Mouse (Mus musculus): ENCODE data around the gene Aldh1a1. TPM values are rescaled to one million over a fixed set of nuclear protein-coding genes. Genes with fewer than 3 reads are reported as not detected.

Gene Aldh1a1
- total and polyA plus RNA-seq, 3 experiments: 0.21 to 1.1 (median 0.99) TPM

DNA sequence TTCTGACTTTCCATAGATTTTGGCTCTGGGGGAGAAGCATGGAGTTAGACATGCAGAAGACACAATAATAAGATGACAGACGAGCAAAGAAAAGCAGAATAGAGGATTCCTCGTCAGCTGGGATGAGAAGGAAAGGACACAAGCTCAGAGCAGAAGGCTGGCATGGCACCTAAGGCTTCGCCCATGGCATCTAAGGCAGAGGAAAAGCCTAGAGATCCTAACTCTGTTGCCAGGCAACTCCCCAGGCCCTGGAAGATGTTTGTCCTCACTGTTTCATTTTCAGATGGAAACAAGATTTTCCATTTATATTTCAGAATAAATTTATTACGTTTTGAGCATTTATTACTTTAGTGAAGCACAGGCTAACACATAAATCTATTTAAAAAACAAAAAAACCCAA is 48.5 kb downstream of the Aldh1a1 start:
- H3K36me3 ChIP-seq (replicated peaks in 1 of 2; ENCODE audit: control insufficient read depth in 1 of 2, insufficient read depth in 1 of 2, low read length in 1 of 2): no peaks in the 10 kb centered on the region
- H3K79me2 ChIP-seq (replicated peaks; ENCODE audit: control insufficient read depth, extremely low read depth, insufficient read depth, poor library complexity, severe bottlenecking): no peaks in the 10 kb centered on the region
- no peaks in the 10 kb centered on the region for H3K9me3 ChIP-seq (replicated peaks; ENCODE audit: low read length)
- TF ChIP-seq RAD21 (IDR thresholded peaks at IDR 0.05; ENCODE audit: low read depth, low read length): no peak
- TF ChIP-seq ZMIZ1 (IDR thresholded peaks at IDR 0.05; ENCODE audit: low read depth, low read length): no peak
- TF ChIP-seq JUND (conservative IDR thresholded peaks at IDR 0.05; ENCODE audit: low read depth, low read length): no peak
- no peak for TF ChIP-seq PAX5 (IDR thresholded peaks at IDR 0.05; ENCODE audit: low read length)
- TF ChIP-seq MEF2A (IDR thresholded peaks at IDR 0.05; ENCODE audit: borderline replicate concordance, low read depth, low read length): no peak
- no peak for TF ChIP-seq BHLHE40 (IDR thresholded peaks at IDR 0.05; ENCODE audit: low read depth, low read length)
- no peak for DNase-seq (ENCODE audit: extremely low read depth)
- peaks cover 2 to 7% of the 10 kb centered on the region in 2 experiments; a peak in 3 of 4 replicates for H3K4me1 ChIP-seq (ENCODE audit: control insufficient read depth in 1 of 2, insufficient read depth in 2 of 2)
- in situ Hi-C loops (cut with MboI; ENCODE audit: low pct_ligation_motif_present, low pct_unique_long_range_greater_than_20kb, low sequenced_read_pairs) (no loop called here), dilution Hi-C loops (cut with MboI; ENCODE audit: extremely low pct_ligation_motif_present, extremely low pct_unique_long_range_greater_than_20kb, low sequenced_read_pairs) (no loop called here)
- no peak overlapping the region for H3K4me3 ChIP-seq (replicated peaks in 1 of 3; ENCODE audit: low read depth in 2 of 3, low read length in 2 of 3, poor library complexity in 1 of 3)
- no peak overlapping the region for H3K4me2 ChIP-seq (ENCODE audit: insufficient read depth, low read depth, poor library complexity, severe bottlenecking)
- H3K27ac ChIP-seq (ENCODE audit: insufficient read depth, low read depth): no peak overlapping the region
- H3K9ac ChIP-seq (ENCODE audit: insufficient read depth, low read depth): no peak overlapping the region
- H3K27me3 ChIP-seq (replicated peaks): no peaks in the 10 kb centered on the region

DNA sequence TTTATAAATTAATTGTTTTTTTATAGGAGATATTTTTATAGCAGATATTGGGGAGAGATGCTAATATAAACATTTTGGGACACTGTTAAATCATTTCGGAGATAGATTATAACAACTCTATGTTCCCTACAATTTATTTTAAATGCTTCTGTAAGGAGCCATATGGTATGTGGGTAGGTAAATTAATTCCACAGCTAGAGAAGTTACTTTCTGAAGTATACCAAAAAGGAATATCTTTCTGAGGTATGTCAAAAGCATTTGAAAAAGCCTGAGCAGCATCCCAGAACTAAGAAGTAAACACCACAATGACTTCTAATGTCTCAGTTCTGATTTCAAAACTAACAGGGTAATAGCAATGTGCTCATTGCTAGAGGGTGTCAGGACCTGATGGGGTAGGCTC is 49.4 kb downstream of the Aldh1a1 start:
- no peaks in the 10 kb centered on the region for H3K9me3 ChIP-seq (replicated peaks; ENCODE audit: low read length)
- no peaks in the 10 kb centered on the region for H3K4me1 ChIP-seq (ENCODE audit: control insufficient read depth in 1 of 2, insufficient read depth in 2 of 2)
- no peak for DNase-seq (ENCODE audit: extremely low read depth)
- in situ Hi-C loops (cut with MboI; ENCODE audit: low pct_ligation_motif_present, low pct_unique_long_range_greater_than_20kb, low sequenced_read_pairs): no loop called here
- H3K79me2 ChIP-seq (replicated peaks; ENCODE audit: control insufficient read depth, extremely low read depth, insufficient read depth, poor library complexity, severe bottlenecking): no peaks in the 10 kb centered on the region
- TF ChIP-seq ZMIZ1 (IDR thresholded peaks at IDR 0.05; ENCODE audit: low read depth, low read length): no peak
- TF ChIP-seq CHD2 (IDR thresholded peaks at IDR 0.05; ENCODE audit: low read length): no peak
- no peak for TF ChIP-seq TBP (conservative IDR thresholded peaks at IDR 0.05; ENCODE audit: low read depth, low read length)
- no peak for TF ChIP-seq ZKSCAN1 (IDR thresholded peaks at IDR 0.05; ENCODE audit: borderline replicate concordance, low read depth, low read length)
- TF ChIP-seq UBTF (IDR thresholded peaks at IDR 0.05; ENCODE audit: low read depth, low read length): no peak
- TF ChIP-seq USF2 (conservative IDR thresholded peaks at IDR 0.05; ENCODE audit: low read depth, low read length): no peak
- H3K27ac ChIP-seq (ENCODE audit: insufficient read depth, low read depth): no peak overlapping the region
- H3K4me3 ChIP-seq (replicated peaks in 1 of 3; ENCODE audit: low read depth in 2 of 3, low read length in 2 of 3, poor library complexity in 1 of 3): no peak overlapping the region
- H3K27me3 ChIP-seq (replicated peaks): no peaks in the 10 kb centered on the region
- H3K9ac ChIP-seq (ENCODE audit: insufficient read depth, low read depth): no peak overlapping the region
- no peaks in the 10 kb centered on the region for H3K36me3 ChIP-seq (replicated peaks in 1 of 2; ENCODE audit: control insufficient read depth in 1 of 2, insufficient read depth in 1 of 2, low read length in 1 of 2)
- no peak overlapping the region for H3K4me2 ChIP-seq (ENCODE audit: insufficient read depth, low read depth, poor library complexity, severe bottlenecking)
- dilution Hi-C loops (cut with MboI; ENCODE audit: extremely low pct_ligation_motif_present, extremely low pct_unique_long_range_greater_than_20kb, low sequenced_read_pairs): no loop called here

DNA sequence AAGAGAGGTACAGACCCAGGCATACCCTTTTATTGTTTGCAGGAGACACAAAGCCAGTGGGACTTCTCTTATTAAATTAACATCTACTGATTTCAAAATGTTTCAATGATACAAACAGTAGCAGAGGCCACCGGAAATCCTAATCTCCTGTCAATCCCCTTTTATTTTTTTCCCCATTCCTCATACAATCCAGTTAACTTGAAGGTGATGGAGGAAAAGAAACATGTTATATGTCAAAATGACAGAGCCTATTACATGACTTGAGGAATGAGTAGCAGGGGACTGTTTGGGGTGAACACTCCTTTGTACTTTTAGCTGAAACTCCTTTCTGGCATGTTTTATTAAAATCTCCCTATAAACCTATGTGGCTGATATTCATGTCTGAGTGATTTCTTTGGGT is 51.3 kb downstream of the Aldh1a1 start:
- no peaks in the 10 kb centered on the region for H3K9me3 ChIP-seq (replicated peaks; ENCODE audit: low read length)
- H3K27me3 ChIP-seq (replicated peaks): no peaks in the 10 kb centered on the region
- H3K27ac ChIP-seq (ENCODE audit: insufficient read depth, low read depth): no peak overlapping the region
- no peak overlapping the region for H3K4me3 ChIP-seq (replicated peaks in 1 of 3; ENCODE audit: low read depth in 2 of 3, low read length in 2 of 3, poor library complexity in 1 of 3)
- TF ChIP-seq MAZ (IDR thresholded peaks at IDR 0.05; ENCODE audit: low read depth, low read length): no peak
- H3K4me1 ChIP-seq (ENCODE audit: control insufficient read depth in 1 of 2, insufficient read depth in 2 of 2): no peaks in the 10 kb centered on the region
- no peaks in the 10 kb centered on the region for H3K79me2 ChIP-seq (replicated peaks; ENCODE audit: control insufficient read depth, extremely low read depth, insufficient read depth, poor library complexity, severe bottlenecking)
- H3K36me3 ChIP-seq (replicated peaks in 1 of 2; ENCODE audit: control insufficient read depth in 1 of 2, insufficient read depth in 1 of 2, low read length in 1 of 2): no peaks in the 10 kb centered on the region
- DNase-seq (ENCODE audit: extremely low read depth): no peak
- dilution Hi-C loops (cut with MboI; ENCODE audit: extremely low pct_ligation_motif_present, extremely low pct_unique_long_range_greater_than_20kb, low sequenced_read_pairs) (no loop called here), in situ Hi-C loops (cut with MboI; ENCODE audit: low pct_ligation_motif_present, low pct_unique_long_range_greater_than_20kb, low sequenced_read_pairs) (no loop called here)
- H3K9ac ChIP-seq (ENCODE audit: insufficient read depth, low read depth): no peak overlapping the region
- no peak overlapping the region for H3K4me2 ChIP-seq (ENCODE audit: insufficient read depth, low read depth, poor library complexity, severe bottlenecking)

Data from CH12.LX (cell line).